ENCODE assay signal across 8 mouse cellular contexts in the genomic region with DNA sequence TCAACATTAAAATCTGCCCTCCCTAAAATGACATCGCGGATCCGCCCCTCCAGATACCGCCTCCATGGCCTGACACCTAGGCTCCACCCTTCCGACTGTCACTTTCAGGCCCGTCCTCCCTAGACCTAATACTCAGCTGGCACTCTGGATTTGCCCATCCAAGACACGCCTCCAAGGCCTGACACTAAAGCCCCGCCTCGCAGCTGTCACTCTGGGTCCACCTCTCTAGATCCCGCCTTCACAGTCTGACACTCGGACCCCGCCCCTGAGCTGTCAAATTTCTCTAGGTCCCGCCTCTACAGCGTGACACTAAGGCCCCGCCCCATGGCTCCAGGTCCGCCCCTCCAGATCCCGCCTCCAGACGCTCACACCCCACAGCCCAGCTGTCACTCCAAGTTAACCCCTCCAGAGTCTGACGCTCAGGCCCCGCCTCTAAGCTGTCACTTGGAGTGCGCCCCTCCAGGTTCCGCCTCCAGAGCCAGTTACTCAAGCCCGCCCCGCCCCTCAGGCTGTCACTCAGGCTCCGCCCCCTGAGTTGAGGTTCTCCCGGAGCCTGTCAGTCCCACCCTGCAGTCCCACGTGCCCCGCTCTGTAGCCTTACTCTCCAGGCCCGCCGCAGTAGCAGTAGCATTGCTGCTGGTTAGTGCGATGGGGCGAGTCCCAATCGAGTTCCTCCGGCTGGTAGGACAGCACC. TPM values are rescaled to one million over a fixed set of nuclear protein-coding genes. Genes with fewer than 3 reads are reported as not detected.
DNase-seq lines count a peak whose midpoint lies in the region; ATAC-seq lines count a peak whose summit lies in the region.

No protein-coding gene starts in this region.

- peak; percentile 85 for ATAC-seq in megakaryocyte progenitor cell, adult 5-6 weeks (replicated peaks; ENCODE audit: poor library complexity)

- DNase-seq in adipocyte (ENCODE audit: low spot score) = peak; percentile 98
- DNase-seq in embryo, embryonic 10 days (ENCODE audit: low spot score) = peak; percentile 98
- peak; percentile 97 for DNase-seq in gastrocnemius, postnatal 10 days
- DNase-seq in induced T-regulatory cell, adult 2 months (ENCODE audit: low read depth) = peak; percentile 100
- DNase-seq in left cerebral cortex, adult 9 months (ENCODE audit: low spot score in 2 of 2) = peak; percentile 99
- peak; percentile 97 for DNase-seq in right cerebral cortex, postnatal 14 days
- peak; percentile 98 to 99 for DNase-seq in urinary bladder, postnatal 36 days (ENCODE audit: low spot score in 2 of 2)

RNA-seq across cellular contexts. Expression of a gene that starts 8.8 kb away (rescaled TPM):
- 1 to 10 TPM; 3.9 to 4.7 TPM for total RNA-seq in gastrocnemius, postnatal 10 days (2021)
- total RNA-seq in megakaryocyte progenitor cell, adult 5-6 weeks (2015) = 6.9 and 8.8 TPM in 2 replicates
- total RNA-seq in megakaryocyte progenitor cell, adult 5-6 weeks (2017) = 6.5 and 10.0 TPM in 2 replicates

RNA-seq across cellular contexts. Expression of a gene that starts 30.2 kb away (rescaled TPM):
- 10 to 100 TPM; 15.4 to 22.4 TPM for total RNA-seq in gastrocnemius, postnatal 10 days (2021)
- 81.7 and 88.9 TPM in 2 replicates for total RNA-seq in megakaryocyte progenitor cell, adult 5-6 weeks (2015)
- 27.5 and 33.9 TPM in 2 replicates for total RNA-seq in megakaryocyte progenitor cell, adult 5-6 weeks (2017)

RNA-seq across cellular contexts. Expression of a gene that starts 30.8 kb away (rescaled TPM):
- under 1 TPM in 1 of 2 experiments, not detected in 1; 0.45 TPM for total RNA-seq in gastrocnemius, postnatal 10 days (2021)
- total RNA-seq in megakaryocyte progenitor cell, adult 5-6 weeks (2015) = not detected in 2 replicates
- not detected in 2 replicates for total RNA-seq in megakaryocyte progenitor cell, adult 5-6 weeks (2017)

RNA-seq across cellular contexts. Expression of a gene that starts 56.6 kb away (rescaled TPM):
- 1 to 10 TPM in 1 of 2 experiments, under 1 TPM in 1; 0.85 to 2.6 TPM for total RNA-seq in gastrocnemius, postnatal 10 days (2021)
- 1.3 and 1.4 TPM in 2 replicates for total RNA-seq in megakaryocyte progenitor cell, adult 5-6 weeks (2015)
- total RNA-seq in megakaryocyte progenitor cell, adult 5-6 weeks (2017) = 0.61 TPM in 1 of 2 replicates, not detected in the other

Comparison
In these comparisons a context has a peak if more than half of its experiments do, and no peak if none do; other contexts are left out.
1. Peak in every context shown above with its lines: DNase-seq and ATAC-seq.